Mouse (Mus musculus) adrenal gland, postnatal 25 days (tissue): ENCODE results near the gene Gbx2. TPM values are rescaled to one million over a fixed set of nuclear protein-coding genes. Genes with fewer than 3 reads are reported as not detected.
A peak's percentile ranks its signal among the peaks of the same experiment; 100 is the strongest.

ENCODE experiments used
- DNase-seq: peaks from one replicate; pipeline ENCODE4 v3.0.0; 2021; ENCODE audit warnings: mixed read lengths
- long read RNA-seq: library from polyadenylated mRNA; stranded (forward); transcript quantifications from one replicate; pipeline ENCODE4 v2.0.0, GENCODE M21; 2021
- total RNA-seq: library from RNA; stranded (reverse); gene quantifications from 2 replicates; pipeline ENCODE4 v1.2.3, GENCODE M21; 2021

Gene Gbx2
- total RNA-seq: not detected in 2 replicates
- long read RNA-seq: 0 reads

DNA sequence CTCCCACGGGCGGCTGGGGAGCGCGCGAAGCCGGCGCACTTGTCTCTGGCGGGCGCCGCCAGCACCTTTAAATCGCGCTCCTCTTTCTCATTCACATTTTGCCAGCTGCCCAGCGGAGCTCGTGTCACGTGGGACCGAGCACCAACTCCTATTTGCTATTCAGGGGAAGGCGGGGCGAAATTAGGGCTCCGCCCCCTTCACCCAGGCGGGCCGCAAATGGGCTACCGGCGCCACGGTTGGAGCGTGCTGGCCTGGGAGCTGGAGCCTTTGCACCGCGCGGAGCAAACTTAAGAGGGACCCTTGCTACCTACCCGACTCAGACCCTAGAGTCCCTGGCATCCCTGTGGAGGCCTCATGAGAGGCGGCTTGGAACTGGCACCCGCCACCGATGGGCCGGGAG, at the start of gene Gbx2:
Gbx2 (minus strand) TSS at position 60 of the 400 bp plus-strand sequence.
- DNase-seq: peak; percentile 34

DNA sequence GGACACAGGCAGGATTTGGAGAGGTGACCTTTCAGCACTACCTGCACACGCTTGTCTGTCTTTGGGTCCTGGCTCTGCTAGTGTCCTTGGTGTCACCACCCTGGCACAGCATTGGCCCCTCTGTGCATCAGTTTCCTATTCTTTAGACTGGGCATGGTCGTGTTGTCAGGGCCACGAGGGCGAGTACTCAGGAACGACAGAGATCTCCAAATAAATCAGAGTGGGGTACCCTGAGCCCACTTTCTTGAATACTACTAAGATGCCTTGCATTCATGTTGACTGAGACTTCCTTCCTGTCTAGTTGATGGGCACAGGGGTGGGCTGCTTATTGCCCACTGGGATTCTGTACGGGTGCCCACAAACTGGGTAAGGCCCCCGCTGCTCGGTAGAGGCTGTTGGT, 46.3 kb upstream of the Gbx2 start:
- no peak for DNase-seq

DNA sequence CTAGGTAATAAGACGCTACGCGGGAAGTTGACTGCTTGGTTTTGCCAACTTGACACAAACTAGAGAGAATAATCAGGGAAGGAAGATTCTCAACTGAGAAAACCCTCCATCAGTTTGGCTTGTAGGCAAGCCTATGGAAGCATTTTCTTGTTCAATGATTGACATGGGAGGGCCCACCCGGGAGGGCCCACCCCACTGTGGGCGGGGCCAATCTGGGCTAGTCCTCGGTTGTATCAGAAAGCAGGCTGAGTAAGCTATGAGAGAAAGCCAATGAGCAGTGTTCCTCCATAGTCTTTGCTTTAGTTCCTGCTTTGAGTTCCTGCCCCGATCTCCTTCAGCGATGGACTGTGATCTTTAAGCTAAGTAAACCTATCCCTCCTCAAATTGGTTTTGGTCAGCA, 45.4 kb upstream of the Gbx2 start:
- DNase-seq: no peak

DNA sequence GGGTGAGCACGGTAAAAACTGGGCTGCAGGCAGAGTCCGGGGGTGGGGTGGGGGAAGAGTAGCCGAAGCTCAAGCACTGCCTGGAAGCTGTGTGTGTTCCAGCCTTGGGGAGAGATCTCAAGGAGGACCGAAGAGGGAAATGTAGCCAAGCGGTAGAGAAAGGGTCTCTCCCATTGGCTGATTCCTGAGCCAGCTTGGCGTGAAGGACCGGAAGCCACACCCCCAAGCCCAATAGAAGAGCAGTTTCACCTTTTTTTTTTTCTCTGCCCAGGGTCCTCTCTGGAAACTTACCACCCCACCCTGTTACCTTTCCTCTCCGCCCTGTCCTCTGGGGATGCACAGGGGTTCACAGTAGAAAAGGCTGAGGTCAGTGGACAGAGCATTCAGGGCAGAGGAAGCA, 43.6 kb upstream of the Gbx2 start:
- DNase-seq: no peak

DNA sequence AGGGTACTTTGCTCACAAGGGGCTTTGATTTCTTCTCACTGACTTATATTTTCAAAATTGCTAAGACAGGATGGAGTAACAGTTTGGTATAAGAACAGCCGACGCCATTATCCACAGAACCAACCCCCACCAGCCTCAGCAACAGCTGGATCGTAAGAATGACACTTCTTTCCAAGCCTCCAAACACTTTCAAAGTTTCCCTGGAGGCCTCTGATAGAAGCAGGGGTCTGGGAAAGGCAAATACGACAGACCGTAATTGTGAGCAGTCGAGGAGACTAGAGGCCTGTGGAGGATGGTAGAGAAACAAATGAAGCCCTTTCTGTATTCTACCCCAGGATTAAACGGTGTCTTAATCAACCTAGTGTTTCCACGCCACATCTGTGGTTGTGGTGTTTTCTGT, 40.9 kb upstream of the Gbx2 start:
- no peak for DNase-seq

DNA sequence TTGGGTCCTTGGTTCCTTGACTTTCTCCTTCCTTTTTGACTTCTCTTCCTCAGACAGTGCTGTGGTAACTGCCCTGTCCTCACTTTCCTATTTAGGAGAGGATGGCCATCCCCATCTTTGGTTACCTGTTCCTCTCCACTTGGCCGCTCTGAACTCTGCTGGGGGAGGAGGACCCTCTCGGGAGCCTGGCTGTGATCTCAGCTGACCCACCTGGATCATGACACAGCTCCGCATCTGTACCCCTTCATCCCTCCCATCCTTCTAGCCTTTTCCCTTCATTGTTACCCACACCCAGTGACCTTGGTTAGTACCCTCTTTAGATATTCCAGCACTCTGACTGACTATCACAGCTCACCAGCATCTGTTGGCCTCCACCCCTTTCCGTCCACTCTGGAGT, 38.7 kb upstream of the Gbx2 start:
- DNase-seq: no peak

DNA sequence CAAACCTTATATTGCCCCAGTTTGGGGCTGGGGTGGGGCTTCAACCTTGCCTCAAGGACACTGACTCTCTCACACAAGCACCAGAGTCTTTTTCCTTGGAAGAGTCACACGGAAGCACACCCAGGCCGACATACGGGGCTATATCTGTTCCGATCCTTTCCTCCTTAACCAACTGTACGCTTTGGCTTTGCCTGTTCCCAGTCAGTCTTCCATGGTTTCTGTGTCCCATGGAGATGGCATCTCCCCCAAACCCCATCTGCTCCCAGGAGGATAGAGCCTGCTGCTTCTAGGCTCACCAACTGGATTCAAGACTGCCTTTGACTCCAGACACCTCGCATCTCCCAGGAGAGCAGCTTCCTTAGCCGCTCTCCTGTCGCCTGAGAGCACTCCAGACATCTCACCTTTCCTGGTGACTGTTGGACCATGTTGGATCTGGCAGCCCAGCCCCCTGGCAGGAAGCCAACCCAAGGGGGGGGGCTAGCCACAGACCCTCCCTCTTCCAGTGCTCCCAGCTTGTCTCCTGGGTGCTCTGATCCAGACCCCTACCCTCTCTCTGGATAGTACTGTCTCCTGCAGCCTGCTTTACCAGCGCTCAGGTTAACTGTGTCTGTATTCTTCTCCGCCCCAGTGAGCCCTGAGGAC, 38.2 kb upstream of the Gbx2 start:
- no peak for DNase-seq

DNA sequence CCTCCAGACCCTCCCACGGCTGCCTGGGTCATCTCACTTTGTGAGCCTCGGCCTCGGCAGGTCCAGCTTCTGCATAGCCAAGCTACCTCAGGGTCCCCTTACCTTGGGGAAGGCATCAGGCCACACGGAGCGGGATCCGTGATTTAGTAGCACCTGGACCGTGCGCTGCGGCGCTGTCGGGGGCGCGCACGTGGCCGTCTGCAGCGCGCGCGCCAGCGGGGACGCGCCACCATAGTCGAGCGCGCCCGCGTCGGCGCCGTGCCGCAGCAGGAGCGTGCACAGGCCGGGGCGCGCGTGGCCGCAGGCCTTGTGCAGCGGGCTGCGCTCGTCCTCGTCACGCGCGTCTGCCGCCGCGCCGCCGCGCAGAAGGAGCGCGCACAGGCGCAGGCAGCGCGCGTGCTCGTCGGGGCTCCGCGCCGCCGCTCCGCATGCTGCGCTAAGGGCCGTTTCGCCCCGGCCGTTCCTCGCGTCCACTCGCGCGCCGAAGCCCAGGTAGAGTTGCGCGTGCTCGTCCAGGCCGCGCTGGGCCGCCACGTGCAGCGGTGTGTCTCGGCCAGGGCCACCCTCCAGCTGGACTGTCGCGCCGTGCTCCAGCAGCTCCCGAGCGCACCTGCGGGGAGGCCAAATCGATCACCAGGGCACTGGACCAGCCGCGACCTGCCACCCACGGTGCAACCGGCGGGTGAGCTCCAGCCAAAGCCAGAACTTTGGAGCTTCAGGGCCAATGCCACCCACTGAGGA, 37.3 kb upstream of the Gbx2 start:
- DNase-seq: peak; percentile 13

DNA sequence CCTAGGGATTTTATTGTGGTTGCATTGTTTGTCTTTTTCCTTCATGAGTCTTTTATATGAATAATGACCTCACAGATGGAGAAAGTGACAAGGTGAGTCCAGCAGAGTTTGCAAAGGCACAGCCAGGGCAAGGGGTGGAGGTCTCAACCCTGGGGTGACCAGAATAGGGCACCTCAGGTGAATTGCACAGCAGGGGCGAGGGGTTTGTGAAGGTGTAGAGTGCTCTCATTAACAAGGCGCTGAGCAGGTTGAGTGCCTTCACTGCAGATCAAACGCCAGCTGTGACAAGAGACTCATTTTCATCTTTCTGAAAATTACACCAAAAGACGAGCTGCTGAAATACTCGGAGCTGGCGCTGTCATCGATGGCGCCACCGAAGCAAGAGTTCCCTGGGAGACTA, 36.6 kb upstream of the Gbx2 start:
- DNase-seq: no peak

DNA sequence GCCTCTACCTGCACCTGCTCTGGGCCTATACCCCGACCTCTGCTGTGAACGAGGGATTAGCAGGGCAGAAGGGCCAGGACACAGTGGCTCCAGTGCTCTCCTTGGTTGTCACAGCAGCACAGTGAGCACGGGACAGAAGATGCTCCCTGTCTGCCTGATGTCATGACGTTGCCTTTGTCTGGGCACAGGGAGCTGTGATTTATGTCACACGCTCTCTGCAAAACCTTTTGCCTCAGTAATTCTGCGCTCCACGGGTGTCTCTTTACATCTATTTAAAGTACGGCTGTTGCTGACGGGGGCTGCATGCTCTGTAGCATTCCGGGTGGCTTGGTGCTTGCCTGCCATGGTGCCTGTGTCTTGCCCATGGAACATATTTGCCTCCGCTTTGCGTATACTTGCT, 33.4 kb upstream of the Gbx2 start:
- no peak for DNase-seq

DNA sequence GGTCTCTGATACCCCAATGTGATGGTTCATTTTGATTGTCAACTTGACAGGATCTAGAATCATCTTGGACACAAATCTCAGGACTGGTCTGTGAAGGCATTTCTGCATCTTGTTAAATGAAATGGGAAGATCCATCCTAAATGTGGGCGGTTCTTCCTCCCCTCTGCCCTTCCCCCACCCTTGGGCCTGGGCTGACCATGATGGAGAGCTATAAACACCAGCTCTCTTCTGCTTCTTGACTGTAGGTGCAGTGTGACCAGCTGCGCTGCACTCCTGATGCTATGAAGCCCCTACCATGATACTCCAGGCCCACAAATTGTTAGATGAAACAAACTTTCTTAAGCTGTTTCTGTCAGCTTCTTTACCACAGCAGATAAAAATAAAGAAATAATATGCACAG, 32.3 kb upstream of the Gbx2 start:
- no peak for DNase-seq

DNA sequence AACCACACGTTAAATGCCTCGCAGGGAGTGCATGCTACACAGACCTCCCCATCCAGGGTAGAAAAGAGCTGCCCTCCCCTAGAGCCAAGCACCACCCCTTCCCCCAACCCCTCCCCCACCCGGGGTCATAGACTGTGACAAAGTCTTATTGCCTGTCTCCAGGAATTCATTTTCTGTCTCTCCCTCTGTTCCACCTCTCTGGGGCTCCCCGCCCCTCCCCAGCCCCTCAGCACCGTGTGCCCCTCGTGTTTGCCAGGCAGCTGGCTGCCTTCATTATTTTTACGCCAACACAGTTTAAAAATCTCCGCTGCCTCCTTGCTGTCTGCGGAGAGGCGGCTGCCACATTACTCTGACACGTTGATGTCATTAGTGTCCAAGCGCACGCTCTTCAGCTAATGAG, 31.1 kb upstream of the Gbx2 start:
- DNase-seq: no peak

DNA sequence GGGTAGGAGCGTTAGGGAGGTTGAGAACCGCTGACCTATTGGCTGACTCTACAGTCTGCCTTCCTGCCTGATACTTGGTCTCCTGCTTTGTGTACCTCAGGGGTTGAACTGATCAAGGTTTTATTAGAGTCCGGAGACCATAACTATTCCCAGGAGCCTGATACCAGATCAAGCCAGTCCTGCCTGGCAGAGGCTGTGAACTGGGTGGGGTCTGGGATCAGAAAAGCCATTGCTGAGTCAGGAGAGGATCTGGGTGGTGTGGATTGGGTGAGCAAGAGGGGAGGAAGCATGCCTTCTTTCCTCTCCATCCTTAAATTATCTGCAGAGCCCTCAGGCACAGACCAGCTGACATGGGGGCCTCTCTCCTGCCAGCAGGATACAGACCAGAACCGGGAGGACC, 28.4 kb upstream of the Gbx2 start:
- DNase-seq: no peak

DNA sequence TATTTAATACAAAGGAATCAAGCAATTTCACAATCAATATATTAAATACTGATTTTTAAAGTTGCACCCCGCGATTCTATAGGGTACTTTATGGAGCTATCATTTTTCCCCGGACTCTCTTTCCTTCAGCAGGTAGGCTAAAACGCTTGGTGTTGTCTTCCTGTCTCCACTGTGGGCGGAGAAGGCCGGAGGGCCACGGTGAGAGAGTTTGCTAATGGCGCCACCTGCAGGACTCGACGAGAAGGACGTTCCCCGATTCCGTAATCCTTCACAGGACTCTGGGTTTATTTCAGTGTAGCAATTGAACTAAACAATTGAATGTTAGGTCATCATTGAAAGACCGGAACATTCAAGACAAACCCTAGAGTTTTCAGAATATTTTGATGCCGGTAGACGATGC, 12.2 kb upstream of the Gbx2 start:
- peak; percentile 80 for DNase-seq

DNA sequence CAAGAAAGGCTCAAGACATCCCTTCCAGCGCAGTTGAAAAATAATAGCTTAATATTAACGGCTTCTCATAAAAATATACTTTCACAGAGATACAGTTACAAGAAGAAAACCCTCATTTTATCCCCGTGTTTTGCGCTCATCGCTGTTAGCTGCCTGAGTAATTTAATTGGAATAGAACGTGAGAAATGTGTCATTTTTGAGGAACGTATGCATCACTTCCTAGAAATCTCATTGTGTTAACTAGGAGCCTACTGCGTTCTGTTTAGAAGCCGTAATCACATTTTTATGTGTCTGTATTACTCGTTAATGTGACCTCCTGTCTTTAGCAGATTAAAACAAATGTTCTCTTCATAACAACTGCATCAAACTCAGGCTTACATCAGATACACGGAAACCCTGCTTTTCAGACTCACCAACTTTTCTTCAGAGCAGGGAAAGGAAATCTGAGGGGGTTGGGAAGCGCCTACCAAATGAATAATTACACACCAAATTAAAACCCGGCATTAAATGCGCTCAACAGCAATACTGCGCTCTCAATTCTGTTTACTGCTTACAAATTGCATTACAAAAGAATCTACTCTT, 11.5 kb upstream of the Gbx2 start:
- no peak for DNase-seq

DNA sequence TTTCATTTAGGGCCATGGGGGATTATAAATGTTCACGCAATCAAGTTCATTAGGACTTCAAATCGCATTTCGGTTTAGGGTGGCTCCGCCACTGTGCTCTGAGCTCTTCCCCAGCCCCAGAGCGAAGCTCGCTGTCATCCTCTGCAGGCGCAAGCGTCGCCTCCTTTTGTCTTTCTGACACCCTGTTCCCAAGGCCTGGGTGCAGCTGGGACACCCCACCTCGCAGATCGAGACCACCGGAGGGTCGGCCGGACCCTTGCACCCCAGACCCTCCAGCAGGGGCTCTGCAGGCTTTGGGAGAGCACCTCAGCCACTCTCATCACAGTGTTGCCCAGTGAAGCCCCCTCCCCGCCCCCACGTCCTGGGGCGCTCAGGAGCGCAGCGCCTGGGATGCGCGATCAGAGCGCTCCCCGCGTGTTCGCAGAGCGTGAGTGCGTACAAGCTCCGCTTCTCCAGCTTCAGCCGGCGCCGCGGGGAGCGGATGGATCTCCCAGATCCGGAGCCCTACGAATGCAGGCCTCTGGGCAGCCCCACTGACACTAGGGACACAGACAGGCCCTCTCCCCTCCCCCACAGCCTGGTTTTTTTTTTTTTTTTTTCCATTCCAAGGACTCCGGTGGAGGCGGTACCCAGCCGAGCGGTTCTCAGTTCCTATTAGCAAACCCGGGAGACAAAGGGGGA, 10.9 kb upstream of the Gbx2 start:
- DNase-seq: peak; percentile 24

DNA sequence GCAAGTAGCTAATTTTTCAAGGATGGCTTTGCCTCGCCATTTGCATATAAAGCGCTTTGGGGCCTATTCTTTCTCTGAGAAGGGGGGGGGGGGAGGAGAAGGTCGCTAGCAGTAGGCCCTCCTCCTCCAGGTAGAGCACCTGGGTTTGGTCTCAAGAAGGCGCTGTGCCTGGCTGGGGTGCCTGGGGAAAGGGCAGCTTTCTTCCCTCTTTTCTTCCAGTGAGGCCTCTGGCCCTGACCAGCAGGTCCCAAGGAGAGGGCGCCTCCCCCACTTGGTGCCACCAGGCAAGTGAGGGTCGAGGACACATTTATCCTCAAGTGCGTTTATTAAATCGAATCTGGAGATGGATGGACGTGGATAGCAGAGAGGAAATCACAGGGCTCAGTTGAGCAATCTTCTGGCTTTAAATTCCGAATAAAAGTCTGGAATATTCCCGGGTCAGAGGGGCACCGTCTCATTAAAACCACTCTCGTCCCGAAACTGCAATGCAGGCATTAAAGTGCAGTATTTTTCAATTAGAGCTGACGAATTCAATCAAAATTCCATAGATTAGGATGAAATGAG, 10.1 kb upstream of the Gbx2 start:
- no peak for DNase-seq

DNA sequence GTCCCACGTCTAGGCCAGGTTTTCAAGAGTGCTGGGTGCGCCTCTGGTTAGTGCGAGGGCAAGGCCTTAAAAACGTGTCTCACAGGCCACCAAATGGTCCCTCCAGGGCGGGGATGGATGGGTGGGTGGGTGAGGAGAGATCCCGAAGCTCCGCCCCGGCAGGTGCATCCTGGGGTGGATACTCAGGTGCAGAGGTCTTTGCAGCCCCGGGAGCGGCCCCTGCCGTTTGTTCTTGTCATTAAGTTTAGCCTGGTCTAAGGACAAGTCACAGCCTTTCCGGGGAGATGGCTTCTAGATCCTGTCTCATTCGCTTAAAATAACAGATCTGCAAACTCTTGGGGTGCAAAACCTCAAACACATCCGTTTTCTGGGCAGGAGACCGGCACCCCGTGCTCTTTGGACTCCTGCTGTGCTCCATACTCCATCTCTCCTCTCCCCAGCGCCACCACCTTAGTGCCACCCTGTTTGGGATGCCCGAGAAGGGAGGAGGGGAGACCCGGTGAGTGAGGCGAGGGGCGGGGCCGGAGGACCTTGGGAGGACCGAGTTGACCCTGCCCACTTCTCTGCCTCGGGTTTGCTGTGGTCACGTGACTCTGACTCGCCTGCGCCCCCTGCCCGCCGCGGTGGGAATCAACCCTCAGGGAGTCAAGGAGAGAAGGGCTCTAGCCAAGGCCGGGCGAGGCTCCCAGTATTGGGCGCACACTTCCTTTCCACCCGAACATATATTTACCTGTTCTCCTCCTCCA, 9.2 kb upstream of the Gbx2 start:
- DNase-seq: peak; percentile 68

DNA sequence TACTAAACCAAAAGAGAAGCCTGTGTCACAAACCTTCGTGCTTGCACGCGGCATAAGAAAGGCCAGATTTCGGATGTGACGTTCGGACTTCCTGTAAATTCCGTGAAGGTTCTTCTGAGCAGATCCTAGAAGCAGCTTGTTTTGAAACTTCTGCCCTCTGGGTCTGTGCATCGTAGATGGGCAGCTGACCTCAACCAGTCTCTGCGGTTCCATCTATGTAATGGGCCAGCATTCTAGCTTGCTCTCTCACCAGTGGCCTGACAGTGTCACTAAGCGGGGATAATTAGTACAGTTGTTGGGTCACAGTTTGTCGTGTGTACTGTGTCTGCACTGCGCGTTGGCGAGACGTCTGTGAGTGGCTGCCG, 8.6 kb upstream of the Gbx2 start:
- DNase-seq: no peak

DNA sequence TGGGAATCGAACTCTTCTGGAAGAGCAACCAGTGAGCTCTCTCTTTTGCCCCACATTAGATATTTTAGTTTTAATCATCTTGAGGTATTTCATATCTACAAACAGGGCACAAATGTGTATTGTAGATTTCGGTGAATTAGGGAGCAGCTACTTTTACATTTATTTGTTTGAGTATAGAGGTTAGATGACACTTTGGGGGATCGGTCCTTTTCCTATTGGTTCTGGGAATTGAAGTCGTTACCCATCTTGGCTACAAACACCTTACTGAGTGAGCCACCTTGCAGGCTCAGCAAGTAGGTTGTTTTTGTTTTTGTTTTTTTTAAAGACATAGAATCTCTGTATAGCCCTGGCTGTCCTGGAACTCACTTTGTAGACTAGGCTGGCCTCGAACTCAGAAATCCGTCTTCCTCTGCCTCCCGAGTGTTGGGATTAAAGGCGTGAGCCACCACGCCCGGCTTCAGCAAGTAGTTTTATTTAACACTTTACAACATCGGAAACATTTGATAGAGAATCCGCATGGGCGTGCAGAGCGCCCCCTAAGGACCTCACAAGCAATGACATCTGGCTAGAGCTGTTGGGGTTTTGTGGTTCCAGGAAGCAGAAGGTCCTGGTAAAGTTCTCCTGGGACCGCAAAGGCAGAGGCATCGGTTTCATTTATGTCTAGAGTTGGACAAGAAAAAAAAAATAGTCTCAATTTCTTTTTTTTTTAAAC, 8.1 kb upstream of the Gbx2 start:
- DNase-seq: no peak

DNA sequence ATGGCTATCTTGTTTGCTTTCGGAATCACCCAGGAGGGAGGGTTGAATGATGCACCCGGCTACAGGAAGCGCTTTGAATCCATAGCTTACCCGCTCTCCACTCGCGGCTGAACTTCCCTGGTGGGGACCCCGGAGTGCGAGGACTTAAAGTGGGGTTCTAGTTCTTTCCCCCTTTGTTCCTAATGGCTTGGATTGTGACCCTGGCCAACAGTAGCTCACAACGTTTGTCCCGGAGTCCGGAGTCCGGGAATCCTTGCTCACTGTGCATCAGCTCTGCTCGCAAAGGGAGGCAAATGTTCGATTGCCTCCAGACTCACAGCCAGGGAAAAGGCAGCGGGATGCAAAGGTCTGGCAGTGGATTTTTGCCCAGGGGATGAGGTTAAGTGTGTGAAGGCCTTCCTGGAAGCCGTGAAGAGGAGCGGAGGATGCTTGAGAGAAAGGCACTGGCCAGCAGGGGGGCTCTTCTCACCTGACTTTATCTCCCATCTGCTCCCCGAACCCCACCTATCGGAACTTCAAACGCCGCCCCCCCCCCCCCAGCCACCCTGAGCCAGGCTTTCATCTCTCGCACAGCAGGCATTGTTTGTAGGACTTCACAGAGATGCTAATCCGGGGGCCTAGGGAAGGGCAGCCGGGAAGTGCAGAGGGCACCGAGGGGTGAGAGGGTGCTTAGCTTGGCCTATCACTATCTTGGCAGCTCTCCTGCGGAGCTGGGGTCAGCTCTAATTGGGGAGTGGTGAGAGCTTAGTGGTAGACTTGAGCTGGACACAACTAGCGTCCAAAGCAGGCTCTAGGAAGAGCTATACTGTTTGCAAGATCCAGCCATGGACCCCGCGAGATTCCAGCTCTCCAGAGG, 4.7 kb upstream of the Gbx2 start:
- no peak for DNase-seq
